Mouse (Mus musculus): ENCODE measurements around the gene Eef1a2. TPM values are rescaled to one million over a fixed set of nuclear protein-coding genes. Genes with fewer than 3 reads are reported as not detected.

The Eef1a2 gene
- polyA plus RNA-seq, 1 experiment from 2014 or later: not detected

GRCm38 (mm10) chr2:181134591-181135445, 22.0 kb downstream of the Eef1a2 start, which contains the start of gene Kcnq2:
Gene Kcnq2 (minus strand): TSS chr2:181135300.
- CTCF ChIA-PET: no interaction called here
- TF ChIP-seq CTCF (IDR thresholded peaks at IDR 0.05): no peak
- in situ Hi-C loops (cut with MboI; ENCODE audit: low pct_unique_long_range_greater_than_20kb): no loop called here
- no peak for ATAC-seq
- POLR2A ChIA-PET: interaction anchor here (0.6 kb wide), 1 partner anchor 59 kb away, joined by 3 read pairs; no protein-coding TSS in a partner anchor
- H3K27me3 ChIP-seq: peaks cover 35% of the 10 kb centered on the region
- no peak for DNase-seq (ENCODE audit: low read depth, low spot score)

- CTCF ChIA-PET: no interaction called here
- in situ Hi-C loops (cut with MboI; ENCODE audit: low pct_unique_long_range_greater_than_20kb): no loop called here
- POLR2A ChIA-PET: no interaction called here
- H3K27me3 ChIP-seq: peaks cover 35% of the 10 kb centered on the region
- ATAC-seq (no peak), DNase-seq (ENCODE audit: low read depth, low spot score) (no peak)
- TF ChIP-seq CTCF (IDR thresholded peaks at IDR 0.05): no peak
Observed at GRCm38 (mm10) chr2:181133837-181134590, 22.8 kb downstream of the Eef1a2 start.

GRCm38 (mm10) chr2:181130245-181130644, 26.6 kb downstream of the Eef1a2 start:
- in situ Hi-C loops (cut with MboI; ENCODE audit: low pct_unique_long_range_greater_than_20kb): no loop called here
- ChIA-PET POLR2A (no interaction called here), CTCF (no interaction called here)
- ATAC-seq: no peak
- no peak for TF ChIP-seq CTCF (IDR thresholded peaks at IDR 0.05)
- H3K27me3 ChIP-seq: peaks cover 21% of the 10 kb centered on the region
- no peak for DNase-seq (ENCODE audit: low read depth, low spot score)

GRCm38 (mm10) chr2:181128963-181129362, 27.9 kb downstream of the Eef1a2 start:
- POLR2A ChIA-PET: no interaction called here
- CTCF ChIA-PET: interaction anchor here (2.0 kb wide), 1 partner anchor 8 kb away, joined by 5 read pairs; no protein-coding TSS in a partner anchor
- in situ Hi-C loops (cut with MboI; ENCODE audit: low pct_unique_long_range_greater_than_20kb): no loop called here
- ATAC-seq (no peak), DNase-seq (ENCODE audit: low read depth, low spot score) (no peak)
- TF ChIP-seq CTCF (IDR thresholded peaks at IDR 0.05): no peak
- peaks cover 16% of the 10 kb centered on the region for H3K27me3 ChIP-seq

- no peak for TF ChIP-seq CTCF (IDR thresholded peaks at IDR 0.05)
- peaks cover 5% of the 10 kb centered on the region for H3K27me3 ChIP-seq
- ATAC-seq (no peak), DNase-seq (ENCODE audit: low read depth, low spot score) (no peak)
- in situ Hi-C loops (cut with MboI; ENCODE audit: low pct_unique_long_range_greater_than_20kb): no loop called here
- CTCF ChIA-PET: interaction anchor here (2.0 kb wide), 1 partner anchor 9 kb away, joined by 5 read pairs; no protein-coding TSS in a partner anchor
- POLR2A ChIA-PET: no interaction called here
Observed at GRCm38 (mm10) chr2:181127786-181128185, 29.0 kb downstream of the Eef1a2 start.

- DNase-seq (ENCODE audit: low read depth, low spot score) (no peak), ATAC-seq (no peak)
- TF ChIP-seq CTCF (IDR thresholded peaks at IDR 0.05): no peak
- peaks cover 3% of the 10 kb centered on the region for H3K27me3 ChIP-seq
- in situ Hi-C loops (cut with MboI; ENCODE audit: low pct_unique_long_range_greater_than_20kb): no loop called here
- CTCF ChIA-PET: no interaction called here
- POLR2A ChIA-PET: interaction anchor here (1.1 kb wide), 1 partner anchor 11 kb away, joined by 3 read pairs; no protein-coding TSS in a partner anchor
Observed at GRCm38 (mm10) chr2:181125726-181126455, 30.9 kb downstream of the Eef1a2 start.

- ATAC-seq: no peak
- no peak for DNase-seq (ENCODE audit: low read depth, low spot score)
- H3K27me3 ChIP-seq: peaks cover 21% of the 10 kb centered on the region
- in situ Hi-C loops (cut with MboI; ENCODE audit: low pct_unique_long_range_greater_than_20kb): no loop called here
- ChIA-PET CTCF (no interaction called here), POLR2A (no interaction called here)
- no peak for TF ChIP-seq CTCF (IDR thresholded peaks at IDR 0.05)
Observed at GRCm38 (mm10) chr2:181122642-181123041, 34.2 kb downstream of the Eef1a2 start.

GRCm38 (mm10) chr2:181120922-181121449, 35.8 kb downstream of the Eef1a2 start:
- no peak for ATAC-seq
- ChIA-PET CTCF (no interaction called here), POLR2A (no interaction called here)
- in situ Hi-C loops (cut with MboI; ENCODE audit: low pct_unique_long_range_greater_than_20kb): no loop called here
- no peak for DNase-seq (ENCODE audit: low read depth, low spot score)
- peaks cover 25% of the 10 kb centered on the region for H3K27me3 ChIP-seq
- TF ChIP-seq CTCF (IDR thresholded peaks at IDR 0.05): no peak

- no peak for TF ChIP-seq CTCF (IDR thresholded peaks at IDR 0.05)
- POLR2A ChIA-PET: no interaction called here
- H3K27me3 ChIP-seq: peaks cover 33% of the 10 kb centered on the region
Observed at GRCm38 (mm10) chr2:181119952-181120351, 36.9 kb downstream of the Eef1a2 start.

GRCm38 (mm10) chr2:181116436-181116835, 40.4 kb downstream of the Eef1a2 start:
- no peak for ATAC-seq
- H3K27me3 ChIP-seq: peaks cover 46% of the 10 kb centered on the region
- ChIA-PET POLR2A (no interaction called here), CTCF (no interaction called here)
- no peak for DNase-seq (ENCODE audit: low read depth, low spot score)
- TF ChIP-seq CTCF (IDR thresholded peaks at IDR 0.05): no peak
- in situ Hi-C loops (cut with MboI; ENCODE audit: low pct_unique_long_range_greater_than_20kb): no loop called here

More at GRCm38 (mm10) chr2:181119952-181120351, 36.9 kb downstream of the Eef1a2 start:
- DNase-seq (ENCODE audit: low read depth, low spot score) (no peak), ATAC-seq (no peak)
- in situ Hi-C loops (cut with MboI; ENCODE audit: low pct_unique_long_range_greater_than_20kb): no loop called here
- CTCF ChIA-PET: no interaction called here

Measured in Patski (cell line).